Mouse (Mus musculus) kidney, postnatal 36 days (tissue): ENCODE results near the gene Sf3b1.
"Not testable (repeated sequence)": the region's sequence is repeated elsewhere in the genome, so short reads cannot be mapped to it uniquely, and the experiment has no call there.

Experiments
- DNase-seq, 2 experiments: peaks; one replicate each; pipeline ENCODE4 v3.0.0; 2021 to 2022; ENCODE audit warnings: mixed read lengths in 2 of 2

The Sf3b1 gene

DNA sequence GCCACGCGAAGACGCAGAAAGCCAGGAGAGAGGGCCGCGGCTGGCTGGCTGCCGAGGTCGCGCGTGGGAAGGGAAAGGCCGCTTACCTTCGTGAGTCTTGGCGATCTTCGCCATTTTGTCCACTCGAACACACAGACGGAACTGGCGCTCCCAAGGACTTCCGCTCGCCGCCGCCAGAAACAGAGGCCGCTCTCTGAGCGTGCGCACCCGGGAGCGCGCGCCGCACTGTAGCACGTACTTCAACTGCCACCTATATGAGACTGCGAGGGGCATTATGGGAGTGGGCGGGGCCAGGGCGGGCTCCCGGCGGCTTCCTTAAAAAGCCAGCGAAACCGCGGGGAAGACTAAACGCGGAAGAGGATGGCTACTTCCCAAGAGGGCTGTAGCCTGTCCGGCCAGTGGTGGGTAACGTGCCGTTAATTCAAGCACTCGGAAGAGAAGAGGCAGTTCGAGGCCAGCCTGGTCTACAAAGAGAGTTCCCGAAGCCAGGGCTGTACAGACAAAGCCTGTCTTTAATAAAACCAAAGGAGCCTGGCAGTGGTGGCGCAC, at the start of gene Sf3b1:
Sf3b1 (minus strand) TSS at position 229 of the 549 bp plus-strand sequence.
- DNase-seq: peak; percentile 98

DNA sequence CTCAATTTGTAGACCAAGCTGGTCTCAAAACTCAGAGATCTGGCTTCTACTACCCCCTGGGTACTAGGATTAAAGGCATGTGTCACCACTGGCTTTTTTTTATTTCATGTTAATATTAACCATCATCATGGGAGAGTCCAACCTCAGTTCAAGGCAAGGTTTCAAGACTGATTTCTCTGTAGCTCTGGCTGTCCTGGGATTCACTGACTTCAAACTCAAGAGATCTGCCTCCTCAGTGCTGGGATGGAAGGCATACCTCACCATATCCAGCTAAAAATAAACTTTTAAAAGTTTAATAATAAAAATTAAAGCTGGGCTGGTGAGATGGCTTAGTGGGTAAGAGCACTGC, 49.1 kb upstream of the Sf3b1 start:
- DNase-seq: no peak

DNA sequence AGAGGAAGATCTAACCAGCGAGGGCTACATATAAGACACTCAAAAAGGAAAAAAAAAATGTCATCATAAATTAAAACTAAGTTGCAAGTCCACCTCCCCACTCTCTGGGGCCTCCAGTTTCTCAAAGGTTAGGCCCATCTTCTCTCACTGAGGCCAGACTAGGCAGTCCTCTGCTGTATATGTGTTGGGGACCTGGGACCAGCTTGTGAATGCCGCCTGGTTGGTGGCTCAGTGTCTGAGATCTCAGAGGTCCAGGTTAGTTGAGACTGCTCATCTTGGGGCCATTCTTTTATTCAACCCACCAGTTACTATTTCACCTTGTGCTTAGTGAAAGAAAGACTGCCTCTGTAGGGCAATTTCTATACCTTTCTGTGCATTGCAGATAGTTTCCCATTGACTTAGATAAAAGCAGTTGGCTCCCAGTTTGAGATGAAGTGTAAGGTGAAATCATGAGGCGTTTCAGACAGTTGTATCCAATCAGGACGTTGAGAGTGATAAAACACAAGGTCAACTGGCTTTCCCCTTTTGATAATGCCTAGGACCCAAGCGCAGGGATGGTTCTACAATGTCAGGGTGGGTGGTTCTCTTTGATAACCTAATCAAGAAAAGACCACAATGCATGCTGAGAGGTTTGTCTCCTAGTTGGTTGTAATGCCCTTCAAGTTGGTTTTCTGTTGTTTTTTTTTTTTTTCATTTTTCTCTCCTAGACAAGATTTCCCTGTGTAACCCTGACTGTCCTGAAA, 48.5 kb upstream of the Sf3b1 start:
- DNase-seq: no peak

DNA sequence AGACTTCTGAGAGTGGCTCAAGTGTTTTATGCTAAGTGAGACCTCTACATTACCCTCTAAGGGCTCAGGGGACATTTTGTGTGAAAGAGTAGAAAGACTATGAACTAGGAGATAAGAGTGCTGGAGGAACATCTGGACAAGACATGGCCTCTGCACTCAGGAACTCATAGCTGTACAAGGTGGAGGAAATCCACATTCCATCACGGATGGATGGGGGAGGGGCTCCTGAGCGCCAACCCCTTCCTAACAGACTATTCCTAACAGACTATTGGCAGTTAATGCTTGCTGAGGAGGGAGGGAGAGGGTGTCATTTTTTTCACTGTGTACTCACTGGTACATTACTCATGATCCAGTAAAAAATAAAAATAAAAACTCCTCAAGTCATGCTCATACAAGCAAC, 47.5 kb upstream of the Sf3b1 start:
- peak; percentile 13 to 42 for DNase-seq

DNA sequence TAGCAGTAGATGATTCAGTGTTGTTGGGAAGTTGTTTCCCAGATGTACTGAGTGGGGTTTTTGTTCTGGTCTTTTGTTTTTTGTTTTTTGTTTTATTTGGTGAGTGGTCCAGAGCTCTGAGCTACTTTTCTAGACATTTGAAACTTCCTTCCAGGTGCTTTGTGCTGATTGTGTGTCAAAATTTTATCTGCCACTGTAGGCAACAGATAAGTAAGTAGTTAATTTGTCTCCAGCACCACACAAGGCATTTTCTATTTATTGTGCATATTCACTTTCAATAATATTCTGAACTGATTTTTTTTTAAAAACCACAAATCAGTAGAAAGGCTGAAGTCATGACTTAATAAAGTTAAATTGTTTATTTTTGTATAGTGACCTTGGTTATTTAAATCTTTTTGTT, 45.0 kb upstream of the Sf3b1 start:
- DNase-seq: not testable (repeated sequence)

DNA sequence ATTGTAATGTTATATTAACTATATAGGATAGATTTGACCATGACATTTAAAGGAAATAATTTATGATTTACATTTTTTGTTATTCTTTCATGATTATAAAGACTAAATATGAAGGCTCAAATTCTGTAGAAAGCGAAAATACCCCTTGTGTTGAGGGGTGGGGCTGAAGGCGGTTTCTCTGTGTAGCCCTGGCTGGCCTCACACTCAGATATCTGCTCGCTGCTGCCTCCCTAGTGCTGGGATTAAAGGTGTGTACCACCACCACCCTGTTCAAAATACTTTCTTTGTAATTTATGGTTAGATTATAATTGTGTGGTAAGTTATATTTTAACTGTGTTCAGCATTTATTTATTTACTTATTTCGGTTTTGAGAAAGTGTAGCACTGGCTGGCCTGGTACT, 34.5 kb upstream of the Sf3b1 start:
- DNase-seq: no peak

DNA sequence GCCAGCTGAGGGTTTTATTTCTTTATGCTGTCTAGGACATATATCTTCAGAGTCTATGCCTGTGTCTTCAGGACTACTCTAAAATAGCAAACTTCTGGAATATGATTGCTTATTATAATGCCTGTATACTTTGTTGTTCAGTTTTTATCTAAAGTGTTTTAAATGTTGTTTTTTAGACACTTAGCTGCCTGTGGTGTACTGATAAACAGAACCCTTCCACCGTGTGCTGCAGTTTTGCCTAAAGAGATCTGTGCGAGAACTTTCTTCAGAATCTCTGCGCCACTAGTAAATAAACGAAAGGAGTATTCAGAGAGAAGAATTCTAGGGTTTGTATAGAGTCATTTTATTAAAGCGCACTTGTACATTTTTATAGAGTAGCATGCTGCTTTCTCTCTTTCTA, 33.8 kb upstream of the Sf3b1 start:
- no peak for DNase-seq

DNA sequence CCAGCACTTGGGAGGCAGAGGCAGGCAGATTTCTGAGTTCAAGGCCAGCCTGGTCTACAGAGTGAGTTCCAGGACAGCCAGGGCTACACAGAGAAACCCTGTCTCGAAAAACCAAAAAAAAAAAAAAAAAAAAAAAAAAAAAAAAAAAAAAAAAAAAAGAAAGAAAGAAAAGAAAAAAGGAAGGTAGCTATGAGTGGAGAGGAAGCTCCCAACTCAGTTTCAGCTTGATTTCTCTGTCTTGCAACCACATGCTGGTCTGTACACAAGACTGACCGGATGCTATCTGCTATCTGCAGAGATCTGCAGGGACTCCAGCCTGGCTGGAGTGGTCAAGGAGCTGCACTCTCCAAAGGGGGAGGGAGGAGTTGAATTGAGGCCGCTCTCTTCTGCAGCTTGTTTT, 31.1 kb upstream of the Sf3b1 start:
- not testable (repeated sequence) for DNase-seq

DNA sequence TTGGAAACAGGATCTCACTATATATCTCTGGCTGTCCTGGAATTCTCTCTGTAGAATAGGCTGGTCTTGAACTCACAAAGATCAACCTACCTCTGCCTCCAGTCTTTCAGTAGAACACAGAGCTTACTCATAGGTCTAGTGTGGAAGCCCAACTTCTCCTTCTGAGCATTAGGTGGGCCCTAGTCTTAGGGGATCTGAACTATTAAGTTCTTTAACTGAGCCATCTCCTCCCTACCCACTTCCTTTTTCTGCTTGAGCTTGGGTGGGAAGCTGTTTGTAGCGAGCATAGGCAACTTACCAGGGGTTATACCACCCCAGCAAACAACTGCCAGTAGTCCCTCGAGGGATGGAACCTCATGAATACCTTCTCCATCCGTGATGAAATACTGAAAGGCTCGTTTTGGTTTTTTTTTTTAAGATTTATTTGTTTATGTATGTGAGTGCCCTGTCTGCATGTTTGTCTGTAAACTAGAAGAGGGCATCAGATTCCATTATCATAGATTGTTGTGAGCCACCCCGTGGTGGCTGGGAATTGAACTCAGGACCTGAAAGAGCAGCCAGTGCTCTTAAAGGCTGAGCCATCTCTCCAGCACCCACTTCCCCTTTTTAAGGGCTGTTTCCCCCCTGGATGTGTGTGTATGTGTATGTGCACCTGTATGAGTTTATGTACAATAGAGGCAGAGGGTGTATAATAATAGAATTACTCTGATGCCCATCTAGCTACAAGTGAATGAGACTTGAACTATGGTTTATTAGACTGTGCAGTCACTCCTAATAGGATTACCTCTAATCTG, 28.2 kb upstream of the Sf3b1 start:
- no peak for DNase-seq

DNA sequence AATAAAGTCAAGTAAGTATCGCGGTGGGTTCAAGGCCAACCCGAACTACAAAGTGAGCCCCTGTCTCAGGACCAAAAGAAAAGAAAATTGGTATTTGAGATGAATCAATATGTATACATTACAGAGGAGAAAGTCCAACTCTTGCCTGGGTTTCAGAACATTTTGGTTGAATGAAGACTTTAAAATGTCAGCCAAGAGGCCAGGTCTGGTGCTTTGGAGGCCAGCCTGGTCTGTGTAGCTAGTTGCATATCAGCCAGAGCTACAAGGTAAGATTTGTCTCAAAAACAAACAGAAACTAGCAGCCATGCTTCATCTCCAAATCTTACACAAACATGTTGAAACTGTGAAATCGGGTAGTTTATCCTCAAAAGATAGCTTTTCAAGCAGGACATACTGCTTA, 26.3 kb upstream of the Sf3b1 start:
- DNase-seq: no peak

DNA sequence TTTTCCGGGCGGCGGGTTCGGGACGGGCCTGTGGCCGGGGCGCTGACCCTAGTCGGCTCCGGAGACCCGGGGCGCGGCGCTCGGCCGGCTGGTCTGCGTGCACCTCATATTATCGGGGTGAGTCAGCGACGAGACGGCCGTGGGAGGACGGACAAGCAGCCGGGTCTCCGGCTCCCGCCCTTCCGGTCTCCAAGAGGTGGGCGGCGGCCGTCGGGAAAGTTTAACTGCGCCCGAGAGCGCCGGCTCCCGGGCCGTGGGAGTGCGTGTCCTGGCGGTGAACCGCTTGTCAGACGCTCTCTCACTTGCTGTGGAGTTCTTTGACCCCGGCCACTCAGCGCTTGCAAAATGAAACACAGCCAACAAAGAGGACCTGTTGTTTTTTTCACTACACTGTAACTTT, 25.7 kb upstream of the Sf3b1 start:
- DNase-seq: peak; percentile 86 to 87

DNA sequence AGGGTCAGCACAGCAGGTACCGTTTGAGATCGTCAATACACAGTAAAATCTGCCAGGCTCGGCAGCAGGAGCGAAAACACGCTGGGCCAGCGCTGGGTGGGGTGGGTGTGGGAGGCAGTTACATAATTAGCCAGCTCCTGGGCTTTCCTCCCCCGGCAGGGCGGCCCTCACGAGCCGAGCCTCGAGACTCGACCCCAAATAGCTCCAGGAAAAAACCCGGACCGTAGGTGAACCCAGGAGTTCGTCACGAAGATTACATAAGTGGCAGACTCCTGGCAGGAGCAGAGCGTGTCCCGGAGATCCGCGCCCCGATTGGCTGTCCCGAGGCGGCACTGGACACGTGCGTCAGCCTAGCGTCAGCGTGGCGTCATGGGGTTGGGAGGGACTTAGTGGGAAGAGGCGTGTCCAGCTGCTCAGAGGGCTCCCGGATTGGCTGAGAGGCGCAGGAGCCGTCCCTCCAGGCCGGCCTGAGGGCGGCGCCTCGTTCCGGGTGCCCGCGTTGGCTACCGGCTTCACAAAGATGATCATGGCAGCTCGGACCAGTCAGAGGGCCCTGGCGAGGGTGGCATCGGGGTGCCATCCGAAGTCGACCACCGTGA, 25.2 kb upstream of the Sf3b1 start, which contains the start of gene Coq10b:
Coq10b (plus strand) TSS at position 416 of the 599 bp plus-strand sequence.
- DNase-seq: peak; percentile 99

DNA sequence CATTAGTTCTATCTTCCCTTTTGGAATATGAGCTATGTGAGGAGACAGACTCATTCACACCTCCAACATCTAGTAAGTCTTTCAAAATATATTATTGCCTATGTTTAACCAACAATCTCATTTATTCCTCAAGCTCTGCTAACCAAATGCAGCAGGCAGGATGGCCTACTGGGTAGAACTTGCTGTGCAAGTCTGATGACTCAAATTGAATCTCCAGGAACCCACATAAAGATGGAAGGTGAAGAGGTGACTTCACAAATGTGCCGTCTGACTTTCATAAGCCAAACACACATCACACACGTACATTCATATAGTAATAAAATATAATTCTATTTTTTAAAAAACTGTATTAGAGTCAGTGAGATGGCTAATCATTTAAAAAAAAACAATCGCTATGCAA, 24.4 kb upstream of the Sf3b1 start:
- DNase-seq: no peak

DNA sequence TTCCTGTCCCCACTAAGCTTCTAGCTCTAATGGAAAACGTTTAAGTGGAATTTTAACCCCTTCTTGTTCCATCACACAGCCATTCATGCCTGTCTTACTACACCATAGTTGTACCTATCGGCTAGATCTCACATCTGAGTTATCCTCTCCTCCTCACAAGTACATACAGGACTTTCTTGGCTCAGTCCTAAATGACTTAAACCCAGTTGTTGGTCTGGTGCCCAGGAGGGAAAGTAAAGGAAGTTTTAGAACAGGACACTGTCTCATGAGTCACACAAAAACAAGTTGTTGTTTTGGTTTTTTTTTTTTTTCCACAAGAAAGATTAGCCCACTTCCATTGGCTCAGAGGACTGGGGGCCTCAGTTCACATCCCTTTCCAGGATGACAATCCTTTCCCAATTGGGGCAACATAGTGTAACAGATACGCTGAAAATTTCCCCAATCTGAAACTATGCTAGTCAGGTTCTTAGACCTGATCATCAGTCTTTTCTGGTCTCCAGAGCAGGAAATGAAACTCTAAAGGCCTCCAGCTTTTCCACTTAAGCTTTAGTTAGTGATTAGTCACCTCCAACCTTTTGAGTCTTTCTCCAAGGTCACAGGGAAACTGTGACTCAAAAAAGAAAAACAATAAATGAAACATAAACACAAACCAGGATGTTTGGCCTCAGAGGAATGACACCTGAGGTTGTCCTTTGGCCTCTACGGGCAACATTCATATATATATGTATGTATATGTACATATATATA, 21.7 kb upstream of the Sf3b1 start:
- DNase-seq: no peak

DNA sequence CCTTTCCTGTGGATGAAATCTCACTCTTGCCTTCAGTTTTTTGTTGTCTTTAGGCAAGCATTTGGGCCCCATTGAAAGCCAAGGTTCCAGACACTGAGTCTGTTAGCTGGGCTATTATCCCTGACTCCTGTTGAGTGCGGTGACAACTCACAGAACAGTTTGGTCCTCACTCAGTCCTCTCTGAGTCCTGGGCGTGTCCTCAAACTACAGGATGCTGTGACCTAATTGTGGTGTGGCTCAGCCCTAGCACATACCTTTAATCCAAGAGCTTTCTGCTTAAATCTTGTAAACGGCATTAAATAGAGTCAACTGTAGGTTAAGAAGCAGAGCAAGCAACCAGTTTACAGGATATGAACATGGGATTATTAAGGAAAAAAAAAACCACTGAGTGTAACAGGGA, 15.9 kb upstream of the Sf3b1 start:
- DNase-seq: no peak

DNA sequence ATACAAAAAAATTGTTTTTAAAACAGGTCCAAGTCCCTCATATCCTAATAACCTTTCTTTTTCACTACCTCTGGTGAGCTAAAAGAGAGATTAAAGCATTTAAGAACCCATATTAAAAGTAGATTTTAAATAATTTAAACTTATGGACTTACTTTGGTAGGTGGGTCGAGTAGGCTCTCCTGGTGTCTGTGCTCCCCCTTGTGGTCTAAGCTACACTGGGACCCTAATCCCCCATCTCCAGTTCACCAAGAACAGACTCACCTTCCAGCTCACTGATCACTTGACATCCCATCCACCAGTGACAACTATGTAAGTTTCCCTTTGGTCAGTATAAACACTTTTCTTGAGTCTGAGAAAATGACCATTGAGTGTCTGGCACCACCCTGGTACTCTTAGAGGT, 15.0 kb upstream of the Sf3b1 start:
- no peak for DNase-seq

DNA sequence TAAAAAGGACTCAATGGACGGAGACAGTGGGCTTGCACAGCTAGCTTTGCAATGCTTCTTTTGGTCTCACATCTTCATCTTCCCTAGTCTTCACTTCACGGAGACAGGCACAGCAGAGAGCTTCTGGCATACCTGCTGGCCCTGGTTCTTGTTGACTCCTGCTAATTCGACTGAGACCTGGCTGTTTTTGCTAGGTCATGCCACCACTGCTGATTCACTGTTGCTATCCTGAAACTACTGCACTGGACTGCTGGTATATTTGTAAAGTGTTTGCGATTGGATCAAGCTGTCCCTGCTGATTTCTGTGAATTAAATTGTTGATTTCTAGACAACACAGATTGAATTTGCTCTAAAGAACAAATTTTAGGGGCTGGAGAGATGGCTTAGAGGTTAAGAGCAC, 14.4 kb upstream of the Sf3b1 start:
- DNase-seq: no peak

DNA sequence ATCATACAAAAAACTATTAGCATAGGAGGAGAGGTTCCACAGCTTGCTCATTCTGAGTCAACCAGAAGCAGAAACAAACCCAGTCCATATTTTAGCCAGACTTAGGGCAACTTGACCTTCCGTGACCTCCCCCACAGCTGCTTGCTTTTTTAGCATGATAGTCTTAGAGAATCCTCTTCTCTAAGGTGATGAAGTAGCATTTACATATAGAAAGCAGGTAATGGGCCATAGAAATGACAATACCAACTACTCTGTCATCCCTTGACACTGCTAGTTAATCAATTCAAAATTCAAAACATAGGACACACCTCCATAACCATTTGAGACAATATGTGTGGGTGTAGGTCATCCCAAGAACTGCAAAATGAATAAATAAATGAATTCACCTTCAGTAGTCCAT, 12.7 kb upstream of the Sf3b1 start:
- no peak for DNase-seq

DNA sequence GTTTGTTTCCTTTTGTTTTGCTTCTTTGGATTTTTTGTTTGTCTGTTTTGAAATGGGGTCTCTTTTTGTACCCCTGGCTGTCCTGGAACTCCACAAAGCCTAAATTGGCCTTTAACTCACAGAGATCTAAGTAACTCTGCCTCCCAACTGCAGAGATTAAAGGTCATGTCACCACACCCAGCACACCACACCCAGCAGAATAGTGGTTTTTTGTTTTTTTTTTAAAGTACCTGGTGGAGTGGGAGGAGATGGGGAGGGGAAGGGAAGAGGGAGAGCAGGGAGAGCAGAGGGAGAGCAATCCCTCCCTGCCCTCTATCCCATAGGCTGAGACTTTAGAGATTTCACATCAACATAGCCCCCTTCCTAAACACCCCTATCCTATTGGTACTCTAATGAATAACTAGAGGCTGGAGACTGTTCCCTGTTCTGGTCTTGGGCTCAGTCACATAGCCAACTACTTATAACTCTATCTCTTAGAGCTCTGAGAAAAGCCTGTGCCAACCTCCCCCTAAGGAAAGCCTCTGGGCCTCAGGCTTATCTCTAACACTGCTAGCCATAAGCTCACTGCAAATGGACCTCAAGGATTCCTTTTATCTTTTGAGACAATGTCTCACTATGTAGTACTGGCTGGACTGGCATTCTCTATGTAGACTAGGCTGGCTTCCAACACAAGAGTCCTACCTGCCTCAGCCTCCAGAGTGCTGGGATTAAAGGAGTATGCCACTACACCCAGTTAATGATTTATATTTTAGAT, 3.9 kb upstream of the Sf3b1 start:
- no peak for DNase-seq

DNA sequence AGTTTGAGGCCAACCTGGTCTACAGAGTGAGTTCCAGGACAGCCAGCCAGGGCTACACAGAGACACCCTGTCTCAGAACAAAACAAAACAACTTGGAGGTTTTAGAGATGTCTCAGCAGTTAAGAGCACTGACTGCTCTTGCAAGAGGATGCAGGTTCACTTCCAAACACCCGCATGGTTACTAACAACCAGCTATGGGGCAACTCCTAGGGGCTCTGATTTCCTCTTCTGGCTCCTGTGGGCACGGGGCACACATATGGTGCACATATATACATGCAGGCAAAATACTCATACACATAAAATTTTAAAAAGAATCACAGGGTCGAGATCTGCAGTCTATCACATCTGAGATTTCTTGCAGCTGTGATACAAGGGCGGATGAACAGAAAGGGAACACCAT, 2.2 kb upstream of the Sf3b1 start:
- no peak for DNase-seq

DNA sequence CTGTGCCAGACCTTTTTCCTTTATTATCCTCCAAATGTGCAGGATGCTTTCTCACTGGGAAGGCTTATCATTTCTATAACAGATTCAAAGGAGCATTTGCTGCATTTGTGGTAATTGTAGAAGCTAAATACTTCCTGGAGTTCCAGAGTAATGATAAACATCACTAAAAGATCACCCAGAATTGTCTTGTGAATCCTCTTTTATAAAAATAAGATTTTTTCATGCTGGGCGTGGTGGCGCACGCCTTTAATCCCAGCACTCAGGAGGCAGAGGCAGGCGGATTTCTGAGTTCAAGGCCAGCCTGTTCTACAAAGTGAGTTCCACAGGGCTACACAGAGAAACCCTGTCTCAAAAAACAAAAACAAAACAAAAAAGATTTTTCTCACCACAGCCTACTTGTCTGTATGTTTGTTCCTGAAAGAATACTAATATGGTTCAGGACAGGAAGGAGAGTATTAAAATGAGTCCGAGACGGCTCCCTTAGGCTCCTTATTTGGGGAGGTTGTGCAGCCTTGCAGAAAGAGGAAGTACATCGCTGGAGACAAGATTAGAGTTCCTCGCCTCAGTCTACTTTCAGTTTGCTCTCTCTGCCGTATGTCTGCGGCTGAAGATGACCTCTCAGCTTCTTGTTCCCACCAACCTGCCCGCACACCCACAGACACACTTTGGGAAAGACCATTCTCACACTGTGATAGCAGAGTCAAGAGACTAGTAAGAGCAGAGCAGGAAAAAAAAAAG, 1.4 kb upstream of the Sf3b1 start:
- DNase-seq: peak; percentile 17 to 28
